Mouse (Mus musculus): Measurements from ENCODE around the gene Rock2. TPM values are rescaled to one million over a fixed set of nuclear protein-coding genes. Genes with fewer than 3 reads are reported as not detected.

Rock2 gene
- total and polyA plus RNA-seq, 2 experiments: 1.7 to 14.5 TPM

DNA sequence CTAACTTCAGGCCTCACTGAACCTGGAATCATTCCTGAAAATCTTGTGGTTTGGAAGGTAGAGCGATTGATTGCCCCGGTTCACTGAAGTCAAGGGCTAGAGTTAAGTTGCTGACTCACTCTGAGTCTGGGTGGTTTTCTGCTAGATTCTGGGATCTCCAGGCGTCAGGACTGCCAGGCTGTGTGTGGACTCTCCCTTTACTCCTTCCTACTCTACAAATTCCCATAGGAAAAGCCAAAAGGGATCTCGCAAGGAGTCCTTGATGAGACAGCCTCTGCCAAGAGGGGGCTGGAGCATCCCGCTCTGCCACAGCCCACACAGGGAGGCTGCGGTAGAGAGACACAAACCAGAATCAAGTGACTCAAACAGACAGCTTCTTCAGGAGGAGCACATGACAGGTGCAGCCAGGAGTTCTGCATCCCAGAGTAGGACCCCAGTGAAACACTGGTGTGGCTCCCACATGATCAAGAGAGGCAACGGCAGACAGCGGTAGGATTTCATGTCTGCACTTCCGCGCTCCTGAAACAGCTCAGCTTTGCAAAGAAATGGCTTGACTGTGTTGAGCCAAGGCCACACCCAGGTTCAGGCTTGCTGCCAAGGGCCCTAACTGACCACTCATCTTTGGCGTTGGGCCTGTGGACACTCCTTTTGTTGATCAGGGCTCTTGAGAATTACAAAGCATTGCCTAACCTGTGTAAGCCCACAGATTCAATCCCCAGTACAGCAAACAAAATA, 41.1 kb upstream of the Rock2 start:
- Histone ChIP-seq H3K79me2 (ENCODE audit: control insufficient read depth, insufficient read depth, low read length) (no peaks in the 10 kb centered on the region), H3K9ac (ENCODE audit: low read depth, low read length) (peak overlapping the region; percentile 67), H3K4me1 (ENCODE audit: control insufficient read depth, insufficient read depth, low read length) (peaks cover 13% of the 10 kb centered on the region), H3K27ac (replicated peaks; ENCODE audit: insufficient read depth, low read depth, low read length) (peak overlapping the region; percentile 99), H3K36me3 (ENCODE audit: control insufficient read depth, insufficient read depth, low read length) (no peaks in the 10 kb centered on the region), H3K27me3 (ENCODE audit: control insufficient read depth, insufficient read depth, low read length) (no peaks in the 10 kb centered on the region), H3K4me3 (ENCODE audit: insufficient read depth, low read depth, low read length) (peak overlapping the region; percentile 52)
- 16% methylated on average over 11 of the region's 11 CpGs for WGBS
- TF ChIP-seq CTCF (IDR thresholded peaks at IDR 0.05; ENCODE audit: low read depth, low read length): no peak
- no peak for TF ChIP-seq POLR2A (IDR thresholded peaks at IDR 0.05; ENCODE audit: extremely low read depth, insufficient read depth, low read length)
- DNase-seq (ENCODE audit: extremely low read depth, low read depth, low spot score): peak; percentile 94

DNA sequence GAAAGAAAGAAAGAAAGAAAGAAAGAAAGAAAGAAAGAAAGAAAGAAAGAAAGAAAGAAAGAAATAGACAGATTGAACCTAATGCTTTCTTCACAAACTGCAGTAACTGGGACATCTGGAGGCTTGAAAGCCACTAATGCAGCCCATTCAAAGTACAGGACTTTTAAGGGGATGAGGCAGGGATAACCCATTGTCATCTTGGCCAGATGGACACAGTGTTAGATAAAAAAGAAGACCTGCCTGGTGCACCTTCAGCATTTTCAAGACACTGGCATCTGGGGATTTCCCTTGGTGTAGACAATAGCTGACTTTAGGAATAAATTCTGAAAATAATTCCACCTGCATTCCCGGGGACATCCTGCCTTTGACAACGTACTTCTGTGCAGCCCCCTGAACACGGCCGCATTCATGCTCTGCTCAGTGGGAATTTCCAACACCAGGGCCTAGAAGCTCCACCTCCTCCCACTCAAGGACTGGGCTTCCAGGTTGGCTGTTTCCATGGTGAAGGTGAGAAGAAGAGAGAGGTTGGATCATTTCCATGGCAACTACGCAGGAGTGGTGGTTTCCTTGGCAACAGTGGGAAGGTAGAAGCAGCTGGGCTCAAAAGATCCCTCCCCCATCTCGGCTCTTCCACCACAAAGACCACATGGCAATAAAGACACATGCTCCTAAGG, 38.9 kb upstream of the Rock2 start:
- Histone ChIP-seq H3K9ac (ENCODE audit: low read depth, low read length) (no peak overlapping the region), H3K36me3 (ENCODE audit: control insufficient read depth, insufficient read depth, low read length) (no peaks in the 10 kb centered on the region), H3K79me2 (ENCODE audit: control insufficient read depth, insufficient read depth, low read length) (no peaks in the 10 kb centered on the region), H3K4me1 (ENCODE audit: control insufficient read depth, insufficient read depth, low read length) (peaks cover 11% of the 10 kb centered on the region), H3K27ac (replicated peaks; ENCODE audit: insufficient read depth, low read depth, low read length) (no peak overlapping the region), H3K4me3 (ENCODE audit: insufficient read depth, low read depth, low read length) (no peak overlapping the region), H3K27me3 (ENCODE audit: control insufficient read depth, insufficient read depth, low read length) (no peaks in the 10 kb centered on the region)
- TF ChIP-seq POLR2A (IDR thresholded peaks at IDR 0.05; ENCODE audit: extremely low read depth, insufficient read depth, low read length): no peak
- no peak for TF ChIP-seq CTCF (IDR thresholded peaks at IDR 0.05; ENCODE audit: low read depth, low read length)
- no peak for DNase-seq (ENCODE audit: extremely low read depth, low read depth, low spot score)
- 84% methylated on average over 6 of the region's 6 CpGs for WGBS

DNA sequence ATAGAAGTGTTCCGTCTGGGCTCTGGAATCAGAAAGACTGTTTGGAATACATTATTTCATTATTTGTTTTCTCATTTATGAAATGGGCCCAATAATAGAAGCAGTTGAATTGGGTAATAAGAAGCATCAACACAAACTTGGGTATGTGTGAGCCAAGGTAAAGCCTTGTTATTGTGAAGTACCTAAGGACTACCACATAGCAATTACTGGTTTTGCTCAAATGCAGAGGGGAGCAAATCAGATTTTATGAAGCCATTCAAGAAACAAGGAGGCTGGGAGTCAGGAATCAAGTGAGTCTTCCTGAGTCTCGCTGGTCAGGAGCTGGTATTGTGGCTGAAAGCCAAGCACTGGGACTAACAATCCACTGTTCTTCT, 38.4 kb upstream of the Rock2 start:
- TF ChIP-seq CTCF (IDR thresholded peaks at IDR 0.05; ENCODE audit: low read depth, low read length) (no peak), POLR2A (IDR thresholded peaks at IDR 0.05; ENCODE audit: extremely low read depth, insufficient read depth, low read length) (no peak)
- WGBS: 83% methylated on average over 2 of the region's 2 CpGs
- no peak overlapping the region for H3K4me3 ChIP-seq (ENCODE audit: insufficient read depth, low read depth, low read length)
- no peaks in the 10 kb centered on the region for H3K79me2 ChIP-seq (ENCODE audit: control insufficient read depth, insufficient read depth, low read length)
- H3K4me1 ChIP-seq (ENCODE audit: control insufficient read depth, insufficient read depth, low read length): peaks cover 7% of the 10 kb centered on the region
- no peaks in the 10 kb centered on the region for H3K36me3 ChIP-seq (ENCODE audit: control insufficient read depth, insufficient read depth, low read length)
- no peak overlapping the region for H3K9ac ChIP-seq (ENCODE audit: low read depth, low read length)
- no peak for DNase-seq (ENCODE audit: extremely low read depth, low read depth, low spot score)
- H3K27me3 ChIP-seq (ENCODE audit: control insufficient read depth, insufficient read depth, low read length): no peaks in the 10 kb centered on the region
- no peak overlapping the region for H3K27ac ChIP-seq (replicated peaks; ENCODE audit: insufficient read depth, low read depth, low read length)

DNA sequence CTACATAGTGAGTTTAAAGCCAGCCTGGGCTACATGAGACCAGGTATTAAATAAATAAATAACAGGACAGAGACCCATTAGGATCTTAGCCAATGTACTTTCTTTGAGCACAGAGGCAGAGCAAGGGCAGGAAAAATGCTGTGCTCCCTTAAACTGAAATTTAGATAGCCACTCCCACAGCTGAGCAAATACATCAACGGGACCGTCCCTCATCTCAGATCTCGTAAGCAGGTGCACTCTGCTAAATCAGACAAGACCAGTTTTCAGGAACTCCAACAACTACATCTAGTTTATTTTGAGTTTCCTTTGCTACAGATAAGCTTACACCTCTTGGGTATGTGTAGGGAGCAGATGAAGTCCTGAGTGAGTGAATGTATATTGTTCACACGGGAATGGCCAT, 36.6 kb upstream of the Rock2 start:
- 44% methylated on average over 4 of the region's 4 CpGs for WGBS
- no peak overlapping the region for H3K27ac ChIP-seq (replicated peaks; ENCODE audit: insufficient read depth, low read depth, low read length)
- H3K36me3 ChIP-seq (ENCODE audit: control insufficient read depth, insufficient read depth, low read length): no peaks in the 10 kb centered on the region
- H3K4me1 ChIP-seq (ENCODE audit: control insufficient read depth, insufficient read depth, low read length): peaks cover 3% of the 10 kb centered on the region
- no peak overlapping the region for H3K9ac ChIP-seq (ENCODE audit: low read depth, low read length)
- H3K4me3 ChIP-seq (ENCODE audit: insufficient read depth, low read depth, low read length): no peak overlapping the region
- H3K27me3 ChIP-seq (ENCODE audit: control insufficient read depth, insufficient read depth, low read length): no peaks in the 10 kb centered on the region
- no peak for DNase-seq (ENCODE audit: extremely low read depth, low read depth, low spot score)
- H3K79me2 ChIP-seq (ENCODE audit: control insufficient read depth, insufficient read depth, low read length): no peaks in the 10 kb centered on the region
- TF ChIP-seq CTCF (IDR thresholded peaks at IDR 0.05; ENCODE audit: low read depth, low read length) (no peak), POLR2A (IDR thresholded peaks at IDR 0.05; ENCODE audit: extremely low read depth, insufficient read depth, low read length) (no peak)

DNA sequence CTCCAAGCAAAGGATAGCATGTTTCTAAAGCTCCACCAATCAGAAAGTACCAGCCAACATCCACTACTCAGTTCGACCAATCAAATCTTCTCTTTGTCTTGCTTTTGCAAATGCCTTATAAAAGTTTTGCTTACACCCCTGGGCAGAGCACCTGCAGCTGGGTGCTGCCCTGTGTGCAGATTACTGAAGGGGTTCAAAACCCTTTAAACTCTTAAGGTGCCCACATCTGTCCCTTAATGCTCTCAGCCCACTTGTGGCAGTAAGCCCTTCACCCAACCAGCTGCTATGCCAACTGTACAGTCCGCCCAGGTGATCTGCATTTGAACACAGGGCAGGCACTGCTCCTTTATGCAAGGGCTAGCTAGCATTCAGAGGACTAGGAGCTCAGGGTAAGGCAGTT, 34.9 kb upstream of the Rock2 start:
- Histone ChIP-seq H3K79me2 (ENCODE audit: control insufficient read depth, insufficient read depth, low read length) (no peaks in the 10 kb centered on the region), H3K36me3 (ENCODE audit: control insufficient read depth, insufficient read depth, low read length) (no peaks in the 10 kb centered on the region), H3K4me1 (ENCODE audit: control insufficient read depth, insufficient read depth, low read length) (peaks cover 5% of the 10 kb centered on the region), H3K27me3 (ENCODE audit: control insufficient read depth, insufficient read depth, low read length) (no peaks in the 10 kb centered on the region), H3K9ac (ENCODE audit: low read depth, low read length) (no peak overlapping the region), H3K4me3 (ENCODE audit: insufficient read depth, low read depth, low read length) (no peak overlapping the region), H3K27ac (replicated peaks; ENCODE audit: insufficient read depth, low read depth, low read length) (no peak overlapping the region)
- DNase-seq (ENCODE audit: extremely low read depth, low read depth, low spot score): no peak
- 91% methylated on average over 2 of the region's 2 CpGs for WGBS
- TF ChIP-seq POLR2A (IDR thresholded peaks at IDR 0.05; ENCODE audit: extremely low read depth, insufficient read depth, low read length) (no peak), CTCF (IDR thresholded peaks at IDR 0.05; ENCODE audit: low read depth, low read length) (no peak)

DNA sequence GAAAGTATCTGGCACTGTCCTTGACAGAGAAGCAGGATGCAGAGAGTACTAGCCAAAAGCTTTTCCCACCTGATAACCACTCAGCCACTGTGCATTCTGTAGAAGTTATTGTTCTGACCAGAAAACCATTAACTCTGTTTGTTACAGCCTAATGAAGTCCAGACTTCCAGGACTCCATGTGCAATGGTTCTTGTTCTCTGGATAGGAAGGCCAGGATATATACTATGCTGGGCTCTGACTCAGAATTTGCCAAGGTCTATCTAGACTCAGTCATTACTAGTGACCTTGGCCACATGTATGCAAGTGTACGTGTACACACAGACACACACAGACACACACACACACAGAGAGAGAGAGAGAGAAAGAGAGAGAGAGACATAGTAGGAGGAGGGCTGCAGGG, 34.2 kb upstream of the Rock2 start:
- Histone ChIP-seq H3K36me3 (ENCODE audit: control insufficient read depth, insufficient read depth, low read length) (no peaks in the 10 kb centered on the region), H3K27me3 (ENCODE audit: control insufficient read depth, insufficient read depth, low read length) (no peaks in the 10 kb centered on the region), H3K9ac (ENCODE audit: low read depth, low read length) (no peak overlapping the region), H3K4me1 (ENCODE audit: control insufficient read depth, insufficient read depth, low read length) (peaks cover 9% of the 10 kb centered on the region), H3K27ac (replicated peaks; ENCODE audit: insufficient read depth, low read depth, low read length) (no peak overlapping the region), H3K79me2 (ENCODE audit: control insufficient read depth, insufficient read depth, low read length) (no peaks in the 10 kb centered on the region), H3K4me3 (ENCODE audit: insufficient read depth, low read depth, low read length) (no peak overlapping the region)
- no peak for DNase-seq (ENCODE audit: extremely low read depth, low read depth, low spot score)
- 79% methylated on average over 1 of the region's 1 CpGs for WGBS
- TF ChIP-seq POLR2A (IDR thresholded peaks at IDR 0.05; ENCODE audit: extremely low read depth, insufficient read depth, low read length) (no peak), CTCF (IDR thresholded peaks at IDR 0.05; ENCODE audit: low read depth, low read length) (no peak)

Measured in liver, adult 2 months (tissue).